8 mouse cellular contexts compared by ENCODE assay signal in genomic region chr10:68274900-68275760, GRCm38 (mm10). TPM values are rescaled to one million over a fixed set of nuclear protein-coding genes. Genes with fewer than 3 reads are reported as not detected.
DNase-seq lines count a peak whose midpoint lies in the region; ATAC-seq and TF ChIP-seq lines count a peak whose summit lies in the region.

No protein-coding gene starts in this region.

- no peaks in the 10 kb centered on the region for H3K9me3 ChIP-seq in megakaryocyte, embryonic 14.5 days
- H3K9me3 ChIP-seq in intestine, embryonic 16.5 days (ENCODE audit: control insufficient read depth, low read length): no peaks in the 10 kb centered on the region
- H3K9me3 ChIP-seq in limb, embryonic 14.5 days (ENCODE audit: control insufficient read depth, low read length): no peaks in the 10 kb centered on the region
- H3K9me3 ChIP-seq in neural tube, embryonic 14.5 days (ENCODE audit: control insufficient read depth, low read length): no peaks in the 10 kb centered on the region

- no peak overlapping the region for H3K9ac ChIP-seq in intestine, embryonic 16.5 days (ENCODE audit: low read depth, low read length)
- H3K9ac ChIP-seq in limb, embryonic 14.5 days (ENCODE audit: low read depth, low read length, severe bottlenecking): no peak overlapping the region
- H3K9ac ChIP-seq in neural tube, embryonic 14.5 days (replicated peaks; ENCODE audit: low read depth, low read length): no peak overlapping the region; the same call in 1 of the 2 replicates

- peaks cover 9% of the 10 kb centered on the region; the same call in 1 of the 2 replicates for H3K4me1 ChIP-seq in megakaryocyte, embryonic 14.5 days
- H3K4me1 ChIP-seq in intestine, embryonic 16.5 days (ENCODE audit: control insufficient read depth, insufficient read depth, low read length): 0 out of 2 replicates have a peak, but pooled peaks cover 2% of the 10 kb centered on the region
- H3K4me1 ChIP-seq in limb, embryonic 14.5 days (ENCODE audit: control insufficient read depth, insufficient read depth, low read length): peaks cover 10% of the 10 kb centered on the region; the same call in 1 of the 2 replicates
- H3K4me1 ChIP-seq in neural tube, embryonic 14.5 days (ENCODE audit: control insufficient read depth, insufficient read depth, low read length): peaks cover 3% of the 10 kb centered on the region; the same call in 1 of the 2 replicates

- no peak for ATAC-seq in megakaryocyte, adult 5-6 weeks (ENCODE audit: poor library complexity, severe bottlenecking)
- peak; percentile 17; the same call in 1 of the 2 replicates for ATAC-seq in common myeloid progenitor, adult 5-6 weeks (replicated peaks; ENCODE audit: low read depth, poor library complexity, severe bottlenecking)
- no peak for ATAC-seq in intestine, embryonic 16.5 days
- ATAC-seq in limb, embryonic 14.5 days (ENCODE audit: low FRiP score, low read depth): no peak
- no peak for ATAC-seq in neural tube, embryonic 14.5 days (ENCODE audit: low read depth)
- ATAC-seq in monocyte, adult 5-6 weeks (replicated peaks; ENCODE audit: insufficient number of reproducible peaks, low FRiP score, low TSS enrichment, poor library complexity, severe bottlenecking): no peak

- H3K27ac ChIP-seq in intestine, embryonic 16.5 days (ENCODE audit: low read length): peak overlapping the region; percentile 26; the same call in 1 of the 2 replicates
- no peak overlapping the region; the same call in 1 of the 2 replicates for H3K27ac ChIP-seq in limb, embryonic 14.5 days (replicated peaks; ENCODE audit: low read depth, low read length)
- H3K27ac ChIP-seq in neural tube, embryonic 14.5 days (ENCODE audit: low read depth, low read length): 0 out of 2 replicates have a peak overlapping the region, but pooled peaks have one; percentile 16

- peak overlapping the region; percentile 73; the same call in 1 of the 2 replicates for H3K4me2 ChIP-seq in intestine, embryonic 16.5 days (ENCODE audit: low read depth, low read length)
- peak overlapping the region; percentile 90 for H3K4me2 ChIP-seq in limb, embryonic 14.5 days (replicated peaks; ENCODE audit: low read depth, low read length, severe bottlenecking)
- H3K4me2 ChIP-seq in neural tube, embryonic 14.5 days (ENCODE audit: low read depth, low read length): peak overlapping the region; percentile 91

- DNase-seq in heart, adult 18-20 months: peak; percentile 71 to 72
- peak; percentile 48 for DNase-seq in limb, embryonic 14.5 days (ENCODE audit: low spot score)

- H3K27me3 ChIP-seq in megakaryocyte, embryonic 14.5 days (replicated peaks): no peaks in the 10 kb centered on the region
- no peaks in the 10 kb centered on the region for H3K27me3 ChIP-seq in intestine, embryonic 16.5 days (replicated peaks; ENCODE audit: control insufficient read depth, insufficient read depth, low read length)
- H3K27me3 ChIP-seq in limb, embryonic 14.5 days (ENCODE audit: control insufficient read depth, insufficient read depth, low read length): no peaks in the 10 kb centered on the region
- H3K27me3 ChIP-seq in neural tube, embryonic 14.5 days (ENCODE audit: control insufficient read depth, insufficient read depth, low read length): no peaks in the 10 kb centered on the region

- peak overlapping the region; percentile 92 for H3K4me3 ChIP-seq in megakaryocyte, embryonic 14.5 days (replicated peaks)
- no peak overlapping the region for H3K4me3 ChIP-seq in intestine, embryonic 16.5 days (ENCODE audit: low read length)
- H3K4me3 ChIP-seq in limb, embryonic 14.5 days (replicated peaks; ENCODE audit: low read length): peak overlapping the region; percentile 66
- peak overlapping the region; percentile 66 for H3K4me3 ChIP-seq in neural tube, embryonic 14.5 days (ENCODE audit: low read depth, low read length)

- H3K36me3 ChIP-seq in megakaryocyte, embryonic 14.5 days (replicated peaks; ENCODE audit: low read length): no peaks in the 10 kb centered on the region
- peaks cover 8% of the 10 kb centered on the region; the same call in 1 of the 2 replicates for H3K36me3 ChIP-seq in intestine, embryonic 16.5 days (ENCODE audit: control insufficient read depth, insufficient read depth, low read length)
- peaks cover 15% of the 10 kb centered on the region for H3K36me3 ChIP-seq in limb, embryonic 14.5 days (ENCODE audit: control insufficient read depth, insufficient read depth, low read length)
- no peaks in the 10 kb centered on the region for H3K36me3 ChIP-seq in neural tube, embryonic 14.5 days (ENCODE audit: control insufficient read depth, insufficient read depth, low read length)

- 25% methylated on average over 18 of the region's 18 CpGs for WGBS in intestine, embryonic 16.5 days
- 21% methylated on average over 18 of the region's 18 CpGs for WGBS in limb, embryonic 14.5 days
- 22% methylated on average over 18 of the region's 18 CpGs for WGBS in neural tube, embryonic 14.5 days

- TF ChIP-seq POLR2A in limb, embryonic 14.5 days (IDR thresholded peaks at IDR 0.05; ENCODE audit: borderline replicate concordance, extremely low read depth, insufficient read depth, insufficient read length): no peak

RNA-seq across cellular contexts. Expression of gene Arid5b, which starts 3.4 kb away (rescaled TPM):
- polyA plus RNA-seq in megakaryocyte, embryonic 14.5 days (2012; ENCODE audit: insufficient read depth, low replicate concordance): 0.57 and 0.63 TPM in 2 replicates
- total RNA-seq in megakaryocyte, adult 5-6 weeks (2015): 28.5 and 29.3 TPM in 2 replicates
- total RNA-seq in megakaryocyte, adult 5-6 weeks (2017): 14.4 and 14.5 TPM in 2 replicates
- 6.8 and 7.0 TPM in 2 replicates for total RNA-seq in common myeloid progenitor, adult 5-6 weeks (2017)
- 10 to 100 TPM; 19.1 to 22.8 TPM for total RNA-seq in heart, adult 18-20 months (2021)
- 22.6 and 27.0 TPM in 2 replicates for polyA plus RNA-seq in intestine, embryonic 16.5 days (2015; fragmentation: Nextera tagmentation; extraction: Ambion mirVana)
- 14.1 and 15.2 TPM in 2 replicates for polyA plus RNA-seq in limb, embryonic 14.5 days (2012; rRNA removed)
- polyA plus RNA-seq in limb, embryonic 14.5 days (2014; fragmentation: Nextera tagmentation; extraction: Ambion mirVana): 41.0 and 45.3 TPM in 2 replicates
- 24.9 and 26.2 TPM in 2 replicates for polyA plus RNA-seq in neural tube, embryonic 14.5 days (2014; fragmentation: Nextera tagmentation; extraction: Ambion mirVana)
- 13.0 to 33.2 TPM (median 18.8 TPM) in 3 replicates for total RNA-seq in monocyte, adult 5-6 weeks (2017)
